Mouse (Mus musculus) spleen, adult 2 months (tissue): ENCODE measurements around the gene Smarcc2. TPM values are rescaled to one million over a fixed set of nuclear protein-coding genes. Genes with fewer than 3 reads are reported as not detected.
"Not testable (repeated sequence)": the region's sequence is repeated elsewhere in the genome, so short reads cannot be mapped to it uniquely, and the experiment has no call there.

Experiments used
- DNase-seq, 2 experiments: peaks; one replicate each; pipeline versions ENCODE4 v3.0.0 to v3.0.0-alpha.2; 2012 to 2021; ENCODE audit warnings: low spot score in 2 of 2, low read depth in 1 of 2
- H3K27ac ChIP-seq: fragments of 200-500 bp; 2 replicates; pipeline ENCODE4 v1.5.1; 2012; ENCODE audit warnings: low read length, inconsistent platforms; ENCODE audit not compliant: insufficient read depth
- H3K27me3 ChIP-seq: fragments of 200-500 bp; 2 replicates; pipeline ENCODE4 v1.6.1; 2012; ENCODE audit warnings: mild to moderate bottlenecking, moderate library complexity, low read length, inconsistent platforms; ENCODE audit not compliant: control insufficient read depth, insufficient read depth
- H3K36me3 ChIP-seq: fragments of 200-500 bp; 2 replicates; pipeline ENCODE4 v1.6.1; 2012; ENCODE audit warnings: mild to moderate bottlenecking, low read length, inconsistent platforms; ENCODE audit not compliant: control insufficient read depth, insufficient read depth
- H3K4me1 ChIP-seq: fragments of 200-500 bp; 2 replicates; pipeline ENCODE4 v1.6.1; 2011; ENCODE audit warnings: inconsistent platforms; ENCODE audit not compliant: control insufficient read depth, insufficient read depth, insufficient read length
- H3K4me3 ChIP-seq: fragments of 200-500 bp; 2 replicates; pipeline ENCODE4 v1.5.1; 2011; ENCODE audit warnings: mild to moderate bottlenecking, inconsistent platforms; ENCODE audit not compliant: insufficient read depth, insufficient read length; ENCODE audit errors: extremely low read depth
- CTCF ChIP-seq: fragments of 200-500 bp; IDR thresholded peaks from 2 replicates; pipeline ENCODE4 v1.5.1; 2011; ENCODE audit warnings: mild to moderate bottlenecking, inconsistent platforms; ENCODE audit not compliant: insufficient read depth, insufficient read length, insufficient replicate concordance; ENCODE audit errors: extremely low read depth
- POLR2A ChIP-seq: fragments of 200-500 bp; IDR thresholded peaks from 2 replicates; pipeline ENCODE4 v1.6.1; 2011; ENCODE audit warnings: low read depth, low read length, inconsistent platforms
- WGBS: fragments of 180-500 bp; shearing (Covaris S2); methylation state at CpG from one replicate; pipeline ENCODE4 v1.1.7; 2018; 5-methylcytosine and 5-hydroxymethylcytosine counted together
- polyA plus RNA-seq: library from polyadenylated mRNA; depleted of rRNA; stranded (reverse); fragments of >200 nt; gene quantifications from 2 replicates; pipeline ENCODE4 v1.2.3, GENCODE M21; 2012

Gene Smarcc2
- polyA plus RNA-seq, 1 experiment: 67.8 TPM

DNA sequence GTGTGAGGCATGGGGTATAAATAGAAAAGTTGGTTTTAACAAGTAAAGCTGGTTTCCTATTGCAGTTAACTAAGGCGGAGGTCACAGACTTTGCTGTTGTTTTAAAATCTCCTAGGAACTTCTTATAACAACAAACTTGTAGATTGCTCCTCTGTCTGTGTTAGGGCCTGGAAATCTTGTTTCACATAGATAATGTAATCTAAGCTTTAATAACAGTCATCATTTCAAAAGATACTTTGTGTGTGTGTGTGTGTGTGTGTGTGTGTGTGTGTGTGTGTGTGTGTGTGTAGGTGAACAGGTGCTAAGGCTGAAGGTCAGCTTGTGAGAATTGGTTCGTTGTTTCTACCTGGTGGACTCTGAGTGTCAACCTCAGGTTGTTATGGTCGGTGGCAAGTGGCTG lies 45.0 kb downstream of the Smarcc2 start:
- H3K4me3 ChIP-seq: no peak overlapping the region
- 34% methylated on average over 3 of the region's 3 CpGs for WGBS
- peak overlapping the region; percentile 85 for H3K27ac ChIP-seq
- TF ChIP-seq POLR2A (no peak), CTCF (no peak)
- H3K4me1 ChIP-seq: peaks cover 10% of the 10 kb centered on the region; the same call in 1 of the 2 replicates
- DNase-seq: no peak
- no peaks in the 10 kb centered on the region for H3K36me3 ChIP-seq
- H3K27me3 ChIP-seq: no peaks in the 10 kb centered on the region

DNA sequence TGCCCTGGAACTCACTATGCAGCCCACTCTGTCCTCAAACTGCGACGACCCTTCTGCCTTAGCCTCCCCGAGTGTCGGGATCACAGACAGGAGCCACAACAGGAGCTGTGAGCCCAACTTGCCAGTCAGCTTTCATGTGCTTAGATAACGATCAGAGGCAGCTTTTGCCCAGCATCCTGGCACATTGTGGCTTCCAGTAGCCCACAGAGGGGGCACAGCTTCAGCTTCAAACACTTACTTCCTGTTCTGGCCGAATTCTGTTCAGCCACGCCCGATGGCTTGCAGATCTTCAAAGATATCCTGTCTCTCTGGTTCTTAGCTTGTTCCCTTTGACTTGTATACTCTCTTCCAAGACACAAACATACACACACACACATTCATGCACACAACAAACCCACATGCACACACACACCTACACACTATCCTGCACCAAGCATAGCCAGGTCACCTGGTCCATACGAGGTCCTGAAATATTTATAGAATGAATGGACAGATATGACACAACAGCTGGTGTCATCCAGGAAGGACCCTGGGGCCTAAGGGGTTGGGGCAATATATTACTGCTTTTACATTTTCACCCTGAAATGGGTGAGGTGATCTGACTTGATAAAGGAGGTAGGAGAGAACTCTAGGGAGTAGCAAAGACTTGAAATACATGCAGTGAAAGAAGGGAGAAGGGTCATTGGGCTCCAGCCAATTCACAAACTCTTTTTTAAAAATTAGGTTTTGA lies 45.8 kb downstream of the Smarcc2 start:
- WGBS: 8% methylated on average over 9 of the region's 9 CpGs
- peak in 1 of 2 experiments; percentile 48 for DNase-seq

DNA sequence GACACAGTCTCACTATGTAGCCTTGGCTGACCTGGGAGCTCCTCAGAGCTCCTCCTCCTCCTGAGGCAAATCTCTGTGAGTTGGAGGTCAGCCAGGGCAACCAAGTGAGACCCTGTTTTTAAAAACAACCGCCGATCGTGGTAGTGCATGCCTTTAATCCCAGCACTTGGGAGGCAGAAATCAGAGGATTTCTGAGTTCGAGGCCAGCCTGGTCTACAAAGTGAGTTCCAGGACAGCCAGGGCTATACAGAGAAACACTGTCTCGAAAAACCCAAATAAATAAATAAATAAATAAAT lies 46.3 kb downstream of the Smarcc2 start:
- 44% methylated on average over 5 of the region's 5 CpGs for WGBS

More for the DNA sequence above, 45.8 kb downstream of the Smarcc2 start:
- Histone ChIP-seq H3K36me3 (peaks cover under 1% of the 10 kb centered on the region; the same call in 1 of the 2 replicates), H3K4me1 (peaks cover 10% of the 10 kb centered on the region; the same call in 1 of the 2 replicates), H3K27ac (peak overlapping the region; percentile 85), H3K4me3 (peak overlapping the region; percentile 3; the same call in 1 of the 2 replicates), H3K27me3 (no peaks in the 10 kb centered on the region)
- no peak for TF ChIP-seq CTCF
- TF ChIP-seq POLR2A: no peak; the same call in 1 of the 2 replicates

DNA sequence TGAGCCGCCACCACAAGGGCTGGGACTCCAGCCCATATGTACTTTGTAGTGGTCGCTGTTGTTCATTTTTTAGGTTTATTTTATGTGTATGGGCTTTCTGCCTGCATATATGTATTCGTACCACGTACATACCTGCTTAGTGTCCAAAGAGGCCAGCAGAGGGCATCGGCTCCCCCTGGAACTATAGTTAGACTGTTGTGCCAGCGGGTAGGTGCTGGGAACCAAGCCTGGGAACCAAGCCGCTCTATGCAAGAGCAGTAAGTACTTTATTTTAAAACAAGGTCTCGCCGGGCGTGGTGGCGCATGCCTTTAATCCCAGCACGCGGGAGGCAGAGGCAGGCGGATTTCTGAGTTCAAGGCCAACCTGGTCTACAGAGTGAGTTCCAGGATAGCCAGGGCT lies 46.9 kb downstream of the Smarcc2 start:
- Histone ChIP-seq H3K27me3 (no peaks in the 10 kb centered on the region), H3K4me1 (peaks cover 10% of the 10 kb centered on the region; the same call in 1 of the 2 replicates), H3K4me3 (no peak overlapping the region), H3K27ac (no peak overlapping the region), H3K36me3 (peaks cover 11% of the 10 kb centered on the region)
- DNase-seq: no peak
- TF ChIP-seq CTCF: no peak
- no peak for TF ChIP-seq POLR2A
- WGBS: 94% methylated on average over 14 of the region's 14 CpGs

More for the DNA sequence above, 46.3 kb downstream of the Smarcc2 start:
- H3K4me1 ChIP-seq, H3K27me3 ChIP-seq, H3K4me3 ChIP-seq, H3K36me3 ChIP-seq, DNase-seq: not testable (repeated sequence)
- peak overlapping the region; percentile 85; the same call in 1 of the 2 replicates for H3K27ac ChIP-seq

- Histone ChIP-seq H3K4me3 (no peak overlapping the region), H3K4me1 (peaks cover 10% of the 10 kb centered on the region; the same call in 1 of the 2 replicates), H3K27ac (no peak overlapping the region), H3K36me3 (peaks cover 31% of the 10 kb centered on the region), H3K27me3 (no peaks in the 10 kb centered on the region)
- 84% methylated on average over 9 of the region's 9 CpGs for WGBS
- TF ChIP-seq POLR2A (no peak), CTCF (no peak)
- DNase-seq: no peak
Measured at GRCm38 (mm10) chr10:128508260-128508659, 49.2 kb downstream of the Smarcc2 start.

- no peak for DNase-seq
- WGBS: 90% methylated on average over 9 of the region's 9 CpGs
- Histone ChIP-seq H3K4me3 (no peak overlapping the region), H3K27ac (no peak overlapping the region), H3K4me1 (peaks cover 8% of the 10 kb centered on the region; the same call in 1 of the 2 replicates), H3K36me3 (peaks cover 37% of the 10 kb centered on the region), H3K27me3 (no peaks in the 10 kb centered on the region)
- TF ChIP-seq POLR2A: no peak
- no peak for TF ChIP-seq CTCF
Measured at GRCm38 (mm10) chr10:128509203-128509602, 50.2 kb downstream of the Smarcc2 start.

- no peak overlapping the region for H3K27ac ChIP-seq
- 90% methylated on average over 4 of the region's 4 CpGs for WGBS
- peaks cover 2% of the 10 kb centered on the region; the same call in 1 of the 2 replicates for H3K4me1 ChIP-seq
- no peaks in the 10 kb centered on the region for H3K27me3 ChIP-seq
- peaks cover 38% of the 10 kb centered on the region for H3K36me3 ChIP-seq
- no peak for DNase-seq
- H3K4me3 ChIP-seq: no peak overlapping the region
- TF ChIP-seq POLR2A: no peak
- no peak for TF ChIP-seq CTCF
Measured at GRCm38 (mm10) chr10:128509831-128510230, 50.8 kb downstream of the Smarcc2 start.
